Mouse (Mus musculus): Measurements from ENCODE around the gene Gm5269. TPM values are rescaled to one million over a fixed set of nuclear protein-coding genes. Genes with fewer than 3 reads are reported as not detected.

The Gm5269 gene
- total RNA-seq, 2 experiments from 2014 or later: not detected

DNA sequence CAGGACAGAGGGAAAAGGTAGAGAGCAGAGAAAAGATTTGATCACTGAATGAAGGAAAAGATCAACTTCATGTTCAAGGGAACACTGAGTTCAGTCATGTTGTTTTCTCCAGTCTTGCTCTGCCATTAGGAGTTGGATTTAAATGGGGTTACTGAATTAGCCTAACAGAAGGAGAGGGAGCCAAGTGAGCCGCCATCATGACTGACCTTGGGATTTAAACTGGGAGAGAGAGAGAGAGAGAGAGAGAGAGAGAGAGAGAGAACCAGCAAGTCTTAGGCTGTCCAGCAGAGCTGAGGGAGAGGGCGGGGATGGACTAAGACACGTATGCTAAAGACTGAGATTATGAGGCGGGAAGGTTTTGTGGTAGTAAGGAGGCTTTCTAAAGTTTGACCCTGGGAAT, 24.2 kb upstream of the Gm5269 start:
- intact Hi-C loops (cut with DNase I): no loop called here
- TF ChIP-seq CTCF (IDR thresholded peaks at IDR 0.05): no peak
- Histone ChIP-seq H3K27ac (no peak overlapping the region), H3K4me3 (no peak overlapping the region)
- DNase-seq (ENCODE audit: extremely low spot score in 1 of 2, low spot score in 2 of 2): no peak

DNA sequence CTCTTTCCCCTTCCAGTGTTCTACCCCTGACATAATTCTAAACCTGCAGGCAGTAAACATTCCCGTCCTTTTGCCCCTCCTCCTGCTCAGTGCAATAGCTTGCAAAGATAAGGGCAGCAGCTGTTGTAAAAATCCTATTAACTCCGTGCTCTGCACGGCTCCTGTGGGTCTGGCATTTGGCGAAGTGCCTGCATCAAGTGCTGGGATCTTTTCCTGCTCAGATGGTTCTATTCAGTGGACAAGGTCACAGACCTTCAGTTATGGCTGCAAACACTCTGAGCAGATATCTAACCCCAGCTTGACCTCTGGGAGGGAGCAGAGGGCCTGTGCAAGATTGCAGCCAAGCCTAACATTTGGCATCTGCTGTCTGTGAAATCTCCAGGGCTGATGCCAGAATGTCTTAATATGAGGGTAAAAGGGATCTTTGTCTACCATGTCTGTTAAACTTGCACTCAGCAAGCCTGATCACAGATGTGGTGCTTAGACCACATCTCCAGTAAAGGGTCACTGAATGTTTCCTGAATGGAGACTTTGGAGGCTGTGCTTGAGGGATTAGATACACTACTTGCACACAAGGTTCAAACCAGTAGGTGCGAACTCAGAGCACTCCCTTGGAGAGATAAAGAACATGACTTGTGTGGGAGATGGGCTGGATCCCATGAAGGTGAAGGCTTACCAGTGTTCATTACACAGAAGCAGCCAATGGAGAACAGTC, 15.2 kb upstream of the Gm5269 start:
- H3K27ac ChIP-seq: no peak overlapping the region
- intact Hi-C loops (cut with DNase I): no loop called here

DNA sequence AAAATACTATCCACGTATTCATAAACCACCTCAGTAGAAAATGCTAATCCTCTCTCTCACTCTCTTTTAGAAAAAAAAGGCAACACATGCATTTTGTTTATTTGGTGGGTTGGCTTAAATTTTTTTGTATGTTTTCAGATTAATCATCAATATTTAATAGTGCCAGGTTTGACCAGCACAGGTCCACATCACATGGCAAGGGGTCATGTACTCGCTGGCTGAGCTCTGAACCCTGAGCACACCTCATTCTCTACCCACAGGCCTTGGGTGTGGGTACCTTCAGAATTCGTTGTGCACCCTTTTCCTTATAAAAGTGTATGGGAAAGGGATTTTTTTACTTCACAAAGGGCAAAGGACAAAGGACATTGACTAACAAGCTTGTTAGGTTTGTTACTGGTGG, 14.1 kb upstream of the Gm5269 start:
- Histone ChIP-seq H3K27ac (no peak overlapping the region), H3K4me3 (no peak overlapping the region)
- TF ChIP-seq CTCF (IDR thresholded peaks at IDR 0.05): no peak
- intact Hi-C loops (cut with DNase I): no loop called here
- DNase-seq (ENCODE audit: extremely low spot score in 1 of 2, low spot score in 2 of 2): no peak

More for the DNA sequence above, 15.2 kb upstream of the Gm5269 start:
- TF ChIP-seq CTCF (IDR thresholded peaks at IDR 0.05): no peak
- H3K4me3 ChIP-seq: no peak overlapping the region
- no peak for DNase-seq (ENCODE audit: extremely low spot score in 1 of 2, low spot score in 2 of 2)

- Histone ChIP-seq H3K27ac (no peak overlapping the region), H3K4me3 (no peak overlapping the region)
- intact Hi-C loops (cut with DNase I): no loop called here
- no peak for DNase-seq (ENCODE audit: extremely low spot score in 1 of 2, low spot score in 2 of 2)
- TF ChIP-seq CTCF (IDR thresholded peaks at IDR 0.05): no peak
Observed at GRCm38 (mm10) chr1:45898044-45898443, 8.0 kb upstream of the Gm5269 start.

GRCm38 (mm10) chr1:45894168-45894912, 4.3 kb upstream of the Gm5269 start:
- intact Hi-C loops (cut with DNase I): no loop called here
- no peak for DNase-seq (ENCODE audit: extremely low spot score in 1 of 2, low spot score in 2 of 2)
- no peak for TF ChIP-seq CTCF (IDR thresholded peaks at IDR 0.05)
- Histone ChIP-seq H3K4me3 (no peak overlapping the region), H3K27ac (no peak overlapping the region)

DNA sequence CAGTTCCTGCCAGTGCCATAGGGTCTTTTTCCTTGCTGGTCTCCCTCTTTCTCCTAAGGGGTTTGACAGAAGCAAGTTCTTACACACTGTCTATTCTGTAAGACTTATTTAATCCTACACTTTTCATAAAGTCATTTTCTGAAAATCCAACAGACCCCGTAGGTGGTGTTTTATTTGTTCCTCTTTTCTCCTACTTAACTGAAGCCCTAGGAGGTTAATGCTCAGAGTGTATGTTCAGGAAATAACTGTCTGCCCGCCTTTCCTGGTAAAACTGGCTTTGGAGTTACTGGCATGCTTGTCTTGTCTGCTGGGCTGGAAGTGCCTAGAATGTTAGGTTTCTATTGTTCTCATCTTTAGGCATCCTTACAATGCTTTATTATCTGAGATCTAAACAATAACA, 1.9 kb upstream of the Gm5269 start:
- TF ChIP-seq CTCF (IDR thresholded peaks at IDR 0.05): no peak
- intact Hi-C loops (cut with DNase I): no loop called here

GRCm38 (mm10) chr1:45886800-45887199, 3.3 kb downstream of the Gm5269 start:
- no peak overlapping the region for H3K4me3 ChIP-seq
- intact Hi-C loops (cut with DNase I): no loop called here
- no peak overlapping the region for H3K27ac ChIP-seq
- no peak for DNase-seq (ENCODE audit: extremely low spot score in 1 of 2, low spot score in 2 of 2)
- TF ChIP-seq CTCF (IDR thresholded peaks at IDR 0.05): no peak

More for the DNA sequence above, 1.9 kb upstream of the Gm5269 start:
- no peak for DNase-seq (ENCODE audit: extremely low spot score in 1 of 2, low spot score in 2 of 2)
- no peak overlapping the region for H3K4me3 ChIP-seq
- H3K27ac ChIP-seq: no peak overlapping the region

DNA sequence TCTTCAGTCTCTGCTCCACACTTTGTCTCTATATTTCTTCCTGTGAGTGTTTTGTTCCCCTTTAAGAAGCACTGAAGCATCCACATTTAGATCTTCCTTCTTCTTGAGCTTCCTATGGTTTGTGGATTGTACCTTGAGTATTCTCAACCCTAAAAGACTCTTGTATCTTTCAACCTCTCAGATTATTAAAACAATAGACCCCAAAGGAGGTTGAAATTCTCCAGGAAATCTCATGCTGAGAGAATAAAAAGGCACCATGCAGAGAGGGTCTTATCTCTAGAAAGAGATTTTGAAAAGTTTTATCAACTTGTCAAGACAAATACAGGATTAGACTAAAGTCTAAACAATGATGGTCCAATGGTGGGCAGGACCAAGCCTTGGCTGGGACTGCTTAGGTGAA, 6.7 kb downstream of the Gm5269 start:
- Histone ChIP-seq H3K27ac (no peak overlapping the region), H3K4me3 (no peak overlapping the region)
- TF ChIP-seq CTCF (IDR thresholded peaks at IDR 0.05): no peak
- intact Hi-C loops (cut with DNase I): no loop called here
- DNase-seq (ENCODE audit: extremely low spot score in 1 of 2, low spot score in 2 of 2): no peak

GRCm38 (mm10) chr1:45882076-45882475, 8.0 kb downstream of the Gm5269 start:
- H3K27ac ChIP-seq: no peak overlapping the region
- H3K4me3 ChIP-seq: no peak overlapping the region
- no peak for DNase-seq (ENCODE audit: extremely low spot score in 1 of 2, low spot score in 2 of 2)
- no peak for TF ChIP-seq CTCF (IDR thresholded peaks at IDR 0.05)
- intact Hi-C loops (cut with DNase I): no loop called here

- intact Hi-C loops (cut with DNase I): no loop called here
- no peak for TF ChIP-seq CTCF (IDR thresholded peaks at IDR 0.05)
- DNase-seq (ENCODE audit: extremely low spot score in 1 of 2, low spot score in 2 of 2): no peak
- H3K4me3 ChIP-seq: no peak overlapping the region
- H3K27ac ChIP-seq: no peak overlapping the region
Observed at GRCm38 (mm10) chr1:45881228-45881832, 8.7 kb downstream of the Gm5269 start.

DNA sequence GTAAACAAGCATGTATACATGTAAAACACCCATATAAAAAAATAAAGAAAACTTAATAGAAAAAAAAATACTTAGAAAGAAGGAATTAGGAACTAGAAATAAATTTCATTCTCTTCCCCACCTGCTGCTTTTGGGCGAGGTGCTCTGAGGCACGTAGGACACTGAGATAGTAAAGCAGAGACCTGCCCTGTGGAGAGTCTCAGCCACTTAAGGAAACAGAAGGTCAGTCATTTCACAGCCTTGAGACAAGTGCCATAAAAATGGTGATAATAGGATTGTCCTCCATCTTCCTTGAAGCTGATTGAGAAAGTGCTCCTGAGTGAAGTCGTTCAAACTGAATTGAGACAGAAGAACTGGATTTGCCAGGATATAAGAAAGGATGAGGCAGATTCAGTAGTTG, 12.6 kb downstream of the Gm5269 start:
- H3K4me3 ChIP-seq: no peak overlapping the region
- TF ChIP-seq CTCF (IDR thresholded peaks at IDR 0.05): no peak
- no peak overlapping the region for H3K27ac ChIP-seq
- intact Hi-C loops (cut with DNase I): no loop called here
- no peak for DNase-seq (ENCODE audit: extremely low spot score in 1 of 2, low spot score in 2 of 2)

GRCm38 (mm10) chr1:45876450-45877198, 13.4 kb downstream of the Gm5269 start:
- DNase-seq (ENCODE audit: extremely low spot score in 1 of 2, low spot score in 2 of 2): no peak
- Histone ChIP-seq H3K4me3 (no peak overlapping the region), H3K27ac (no peak overlapping the region)
- no peak for TF ChIP-seq CTCF (IDR thresholded peaks at IDR 0.05)
- intact Hi-C loops (cut with DNase I): no loop called here

All from left cerebral cortex, adult 2 months (tissue).